Mouse (Mus musculus) small intestine, adult 2 months (tissue): Measurements from ENCODE around the gene Krt7. TPM values are rescaled to one million over a fixed set of nuclear protein-coding genes. Genes with fewer than 3 reads are reported as not detected.

Experiments used
- H3K27ac ChIP-seq: fragments of 200-500 bp; 2 replicates; pipeline ENCODE4 v1.5.1; 2012; ENCODE audit warnings: low read depth, low read length, control low read depth, inconsistent platforms; ENCODE audit not compliant: insufficient read depth
- H3K27me3 ChIP-seq: fragments of 200-500 bp; 2 replicates; pipeline ENCODE4 v1.6.1; 2012; ENCODE audit warnings: mild to moderate bottlenecking, moderate library complexity, low read length, inconsistent platforms; ENCODE audit not compliant: control insufficient read depth, insufficient read depth
- H3K36me3 ChIP-seq: fragments of 200-500 bp; 2 replicates; pipeline ENCODE4 v1.6.1; 2012; ENCODE audit warnings: mild to moderate bottlenecking, low read length, control low read depth, inconsistent platforms; ENCODE audit not compliant: control insufficient read depth, insufficient read depth
- H3K4me1 ChIP-seq: fragments of 200-500 bp; 2 replicates; pipeline ENCODE4 v1.6.1; 2012; ENCODE audit warnings: low read length, inconsistent platforms, mixed read lengths; ENCODE audit not compliant: control insufficient read depth, insufficient read depth, insufficient read length
- H3K4me3 ChIP-seq: fragments of 200-500 bp; 2 replicates; pipeline ENCODE4 v1.5.1; 2012; ENCODE audit warnings: low read depth, mild to moderate bottlenecking, control low read depth, inconsistent platforms, low read length, moderate library complexity
- CTCF ChIP-seq: fragments of 200-500 bp; IDR thresholded peaks from 2 replicates; pipeline ENCODE4 v1.5.1; 2012; ENCODE audit warnings: low read depth, mild to moderate bottlenecking, control low read depth, inconsistent platforms, low read length, moderate library complexity, mixed read lengths; ENCODE audit not compliant: insufficient replicate concordance, insufficient read length; ENCODE audit errors: extremely low read depth
- POLR2A ChIP-seq: fragments of 200-500 bp; IDR thresholded peaks from 2 replicates; pipeline ENCODE4 v1.6.1; 2012; ENCODE audit warnings: low read depth, mild to moderate bottlenecking, control low read depth, inconsistent platforms, low read length, moderate library complexity
- WGBS: fragments of 180-500 bp; shearing (Covaris S2); methylation state at CpG from one replicate; pipeline ENCODE4 v1.1.7; 2018; 5-methylcytosine and 5-hydroxymethylcytosine counted together
- polyA plus RNA-seq: library from polyadenylated mRNA; depleted of rRNA; stranded (reverse); fragments of >200 nt; gene quantifications from 2 replicates; pipeline ENCODE4 v1.2.3, GENCODE M21; 2012

The Krt7 gene
- polyA plus RNA-seq, 1 experiment = 35.1 TPM

- 83% methylated on average over 4 of the region's 4 CpGs for WGBS
- H3K4me1 ChIP-seq = peaks cover 5% of the 10 kb centered on the region
- no peaks in the 10 kb centered on the region for H3K27me3 ChIP-seq
- peaks cover 7% of the 10 kb centered on the region for H3K36me3 ChIP-seq
- TF ChIP-seq POLR2A = no peak
- no peak for TF ChIP-seq CTCF
- no peak overlapping the region for H3K4me3 ChIP-seq
- H3K27ac ChIP-seq = no peak overlapping the region
These were observed 8.1 kb downstream of the Krt7 start for GRCm38 (mm10) chr15:101418950-101419349.

- Histone ChIP-seq H3K4me1 (no peaks in the 10 kb centered on the region; the same call in 1 of the 2 replicates), H3K27me3 (no peaks in the 10 kb centered on the region)
- WGBS = 74% methylated on average over 6 of the region's 6 CpGs
These were observed 10.1 kb downstream of the Krt7 start for GRCm38 (mm10) chr15:101420903-101421302.

GRCm38 (mm10) chr15:101424914-101425313 lies 14.1 kb downstream of the Krt7 start:
- no peak overlapping the region for H3K27ac ChIP-seq
- no peaks in the 10 kb centered on the region for H3K4me1 ChIP-seq
- peaks cover 15% of the 10 kb centered on the region for H3K36me3 ChIP-seq
- 29% methylated on average over 5 of the region's 5 CpGs for WGBS
- TF ChIP-seq CTCF = no peak
- no peak for TF ChIP-seq POLR2A
- H3K27me3 ChIP-seq = no peaks in the 10 kb centered on the region
- H3K4me3 ChIP-seq = no peak overlapping the region

More at GRCm38 (mm10) chr15:101420903-101421302, 10.1 kb downstream of the Krt7 start:
- Histone ChIP-seq H3K4me3 (no peak overlapping the region), H3K36me3 (peaks cover 7% of the 10 kb centered on the region), H3K27ac (no peak overlapping the region)
- TF ChIP-seq POLR2A = no peak
- TF ChIP-seq CTCF = no peak

GRCm38 (mm10) chr15:101436611-101437010 lies 25.8 kb downstream of the Krt7 start:
- 44% methylated on average over 7 of the region's 7 CpGs for WGBS
- Histone ChIP-seq H3K4me3 (no peak overlapping the region), H3K27me3 (peaks cover 9% of the 10 kb centered on the region), H3K36me3 (no peaks in the 10 kb centered on the region), H3K27ac (no peak overlapping the region), H3K4me1 (peaks cover 8% of the 10 kb centered on the region)
- TF ChIP-seq CTCF = no peak
- TF ChIP-seq POLR2A = no peak

- Histone ChIP-seq H3K36me3 (no peaks in the 10 kb centered on the region), H3K4me3 (peak within 1 kb of the TSS; percentile 13; the same call in 1 of the 2 replicates), H3K27ac (no peak within 1 kb of the TSS), H3K27me3 (peaks cover 9% of the 10 kb centered on the region), H3K4me1 (peaks cover 8% of the 10 kb centered on the region)
- WGBS = 8% methylated on average over 34 of the region's 34 CpGs
- no peak for TF ChIP-seq CTCF
- TF ChIP-seq POLR2A = no peak
These were observed 27.7 kb downstream of the Krt7 start, which contains the start of gene Krt87 for GRCm38 (mm10) chr15:101438555-101438954. Gene Krt87, minus strand, starts transcription at chr15:101438804.

GRCm38 (mm10) chr15:101440837-101441236 lies 30.0 kb downstream of the Krt7 start:
- Histone ChIP-seq H3K27ac (no peak overlapping the region), H3K4me3 (no peak overlapping the region), H3K4me1 (peaks cover 8% of the 10 kb centered on the region), H3K27me3 (peaks cover 9% of the 10 kb centered on the region), H3K36me3 (no peaks in the 10 kb centered on the region)
- TF ChIP-seq POLR2A (no peak), CTCF (no peak)
- WGBS = 79% methylated on average over 4 of the region's 4 CpGs

GRCm38 (mm10) chr15:101446572-101446971 lies 35.7 kb downstream of the Krt7 start:
- H3K4me1 ChIP-seq = peaks cover 2% of the 10 kb centered on the region; the same call in 1 of the 2 replicates
- no peak overlapping the region for H3K4me3 ChIP-seq
- 28% methylated on average over 11 of the region's 11 CpGs for WGBS
- H3K27me3 ChIP-seq = no peaks in the 10 kb centered on the region
- TF ChIP-seq CTCF (peak; percentile 3; the same call in 1 of the 2 replicates), POLR2A (no peak)
- H3K27ac ChIP-seq = no peak overlapping the region
- no peaks in the 10 kb centered on the region for H3K36me3 ChIP-seq
